Mouse (Mus musculus) left cerebral cortex, adult 6 months (tissue): Measurements from ENCODE around the gene Clec3b. TPM values are rescaled to one million over a fixed set of nuclear protein-coding genes. Genes with fewer than 3 reads are reported as not detected.

ENCODE experiments used
- long read RNA-seq, 2 experiments: library from polyadenylated mRNA; unstranded; transcript quantifications; one replicate each; pipeline ENCODE4 v2.0.0; 2019 to 2020
- polyA plus RNA-seq: library from polyadenylated mRNA; unstranded; fragments of <200 nt; fragmentation: Nextera tagmentation; gene quantifications from 2 replicates; pipeline ENCODE4 v1.2.3, GENCODE M21; 2021

Clec3b gene
- 0.41 TPM in 1 of 2 replicates, not detected in the other for polyA plus RNA-seq
- long read RNA-seq, experiment 1, result 0 reads
- long read RNA-seq, experiment 2, result 0 reads

DNA sequence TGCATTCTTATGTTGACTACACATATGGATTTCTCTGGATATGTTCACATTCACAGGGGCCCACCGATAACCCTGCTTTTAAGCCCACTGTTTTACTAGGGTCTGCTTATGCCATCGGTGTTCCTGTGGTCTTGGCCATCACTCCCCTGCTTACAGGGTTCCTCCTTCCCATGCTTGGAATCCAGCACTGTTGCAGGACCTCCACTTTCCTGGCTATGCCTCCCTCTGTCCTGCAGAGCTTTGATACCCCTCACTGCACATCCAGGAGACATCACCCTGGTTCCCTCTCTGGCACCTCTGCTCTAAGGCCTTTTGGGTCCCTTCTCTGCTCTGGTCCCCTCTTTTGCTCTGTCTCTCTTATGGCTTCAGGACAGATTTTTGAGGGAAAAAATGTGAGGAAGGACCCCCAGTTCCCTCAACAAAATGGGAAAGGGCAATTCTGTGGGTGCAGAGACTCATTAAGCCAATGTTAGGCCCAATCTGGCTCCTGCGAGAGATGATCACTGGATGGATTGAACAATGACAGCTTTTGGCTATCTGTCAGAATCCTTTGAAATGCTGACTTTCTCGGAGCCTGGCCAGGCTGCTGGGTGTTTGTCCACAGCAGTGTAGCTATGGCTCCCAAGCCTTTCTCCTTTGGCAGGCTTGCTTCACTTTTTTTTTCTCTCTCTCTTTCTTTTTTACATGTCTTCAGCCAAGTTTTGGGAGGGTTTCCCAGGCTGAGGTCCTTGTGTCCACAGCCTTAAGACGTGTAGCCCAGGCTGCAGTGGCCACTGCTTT, at the start of gene Clec3b:
TSS of gene Clec3b (plus strand) at position 706 of the 780 bp plus-strand sequence.

DNA sequence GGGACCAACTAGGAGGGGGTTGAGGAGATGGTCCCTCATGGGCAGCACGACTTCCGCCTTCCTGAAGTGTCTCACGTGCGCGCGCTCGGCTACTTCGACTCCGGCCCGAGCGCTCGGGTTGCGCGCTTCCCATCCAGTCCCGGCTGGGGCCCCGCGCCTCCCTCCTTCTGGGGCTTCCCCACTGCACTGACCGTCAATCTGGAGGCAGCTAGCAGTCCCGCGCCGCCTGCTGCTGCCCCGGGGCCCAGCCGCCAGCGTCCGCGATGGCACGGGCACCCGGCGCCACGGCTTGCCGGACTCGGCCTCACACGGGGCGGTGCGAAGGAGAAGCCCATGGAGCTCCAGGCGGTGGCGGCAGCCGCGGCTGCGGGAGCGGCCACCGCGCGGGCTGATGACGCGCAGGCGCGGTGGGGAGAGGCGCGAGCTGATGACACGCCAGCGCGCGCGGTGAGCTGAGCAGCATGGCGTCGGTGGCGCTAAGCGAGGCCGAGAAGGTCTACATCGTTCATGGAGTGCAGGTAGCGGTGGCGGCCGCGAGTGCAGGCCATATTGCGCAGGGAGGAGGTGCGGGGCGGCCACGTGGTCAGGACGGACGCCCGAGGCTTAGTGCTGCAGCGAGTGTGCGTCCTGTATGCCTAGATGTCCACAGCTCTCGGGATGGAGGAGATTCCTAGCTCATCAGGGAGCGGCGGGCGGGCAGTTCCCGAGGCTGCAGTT, 37.8 kb upstream of the Clec3b start, which contains the start of the genes Zdhhc3 and Exosc7:
TSS of gene Zdhhc3 (minus strand) at position 401 of the 717 bp plus-strand sequence.
TSS of gene Exosc7 (plus strand) at position 411 of the 717 bp plus-strand sequence.

Other genes with a start within 250 kb of the Clec3b start
- gene Zfp105, start 227.9 kb upstream of the Clec3b start, polyA plus RNA-seq, result 4.3 and 5.0 TPM in 2 replicates
- gene 1110059G10Rik, start 199.9 kb upstream of the Clec3b start, polyA plus RNA-seq, result 20.8 and 29.6 TPM in 2 replicates
- gene Kif15, start 199.9 kb upstream of the Clec3b start, polyA plus RNA-seq, result 0.23 TPM in 1 of 2 replicates, not detected in the other
- 50.7 and 58.4 TPM in 2 replicates for gene Tmem42, start 129.6 kb upstream of the Clec3b start, polyA plus RNA-seq
- gene Tgm4, start 116.2 kb upstream of the Clec3b start, polyA plus RNA-seq, result 0.31 and 0.38 TPM in 2 replicates
- gene Zdhhc3, start 37.7 kb upstream of the Clec3b start, polyA plus RNA-seq, result 58.2 and 64.3 TPM in 2 replicates
- gene Exosc7, start 37.7 kb upstream of the Clec3b start, polyA plus RNA-seq, result 58.6 and 82.2 TPM in 2 replicates
- gene Cdcp1, start 65.1 kb downstream of the Clec3b start, polyA plus RNA-seq, result 0.09 and 0.18 TPM in 2 replicates
- 9.3 and 83.4 TPM in 2 replicates for gene Tmem158, start 109.8 kb downstream of the Clec3b start, polyA plus RNA-seq
- 124 and 357 TPM in 2 replicates for gene Lars2, start 216.0 kb downstream of the Clec3b start, polyA plus RNA-seq